Mouse (Mus musculus): ENCODE data around the gene Ltbp1.

GRCm38 (mm10) chr17:75263336-75263990 is 258.1 kb downstream of the Ltbp1 start:
- no peak for TF ChIP-seq CTCF (IDR thresholded peaks at IDR 0.05)
- TF ChIP-seq POLR2A (IDR thresholded peaks at IDR 0.05; ENCODE audit: insufficient read depth, low read depth, low read length) = no peak
- TF ChIP-seq EP300 (IDR thresholded peaks at IDR 0.05; ENCODE audit: insufficient read depth, low read depth, low read length) = no peak
